8 mouse cellular contexts compared by ENCODE assay signal in the genomic region with DNA sequence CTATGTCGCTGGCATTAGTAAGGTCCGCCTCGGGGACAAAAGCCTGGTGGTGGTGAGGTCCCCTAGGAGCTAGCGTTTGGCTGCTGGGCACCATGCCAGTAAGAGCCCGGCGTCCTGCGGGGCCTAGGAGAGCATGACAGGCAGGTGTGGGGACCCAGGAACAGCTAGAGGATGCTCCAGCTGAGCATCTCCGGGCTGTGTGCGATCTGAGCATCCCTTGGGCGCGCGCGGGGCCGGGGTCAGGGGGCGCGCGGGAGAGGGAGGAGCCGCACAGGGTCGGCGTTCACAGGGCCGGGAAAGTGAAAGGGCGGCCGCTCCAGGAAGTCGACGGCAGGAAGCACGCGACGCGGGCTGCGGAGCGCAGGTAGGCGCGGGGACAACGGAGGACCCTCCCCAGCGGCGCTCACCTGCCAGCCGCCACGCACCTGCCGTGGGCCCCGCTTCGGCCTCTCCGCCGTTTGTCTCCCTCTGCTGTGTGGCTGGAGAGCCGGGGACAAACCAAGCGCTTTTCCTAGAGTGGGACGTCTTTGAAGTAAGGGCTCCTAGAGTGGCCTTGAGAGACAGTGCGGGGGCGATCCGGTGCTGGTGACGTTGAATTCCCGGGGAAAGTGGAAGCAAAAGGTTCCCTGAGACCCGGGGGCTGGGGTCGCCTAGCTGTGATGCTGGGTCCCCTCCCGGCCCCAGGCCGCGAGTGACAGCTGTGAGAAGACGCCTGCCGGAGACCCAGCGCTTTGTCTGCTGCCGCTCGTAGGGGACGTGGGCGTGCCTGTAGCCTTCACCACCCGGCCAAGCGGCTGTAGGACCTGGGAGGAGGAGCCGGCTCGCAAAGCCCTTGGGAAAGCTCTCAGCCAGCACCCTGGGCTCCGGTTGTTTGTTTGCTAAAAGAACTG. TPM values are rescaled to one million over a fixed set of nuclear protein-coding genes. Genes with fewer than 3 reads are reported as not detected.
DNase-seq lines count a peak whose midpoint lies in the region; ATAC-seq and TF ChIP-seq lines count a peak whose summit lies in the region.

No protein-coding gene starts in this region.

- H3K4me1 ChIP-seq in hindbrain, embryonic 15.5 days (replicated peaks), result peaks cover 30% of the 10 kb centered on the region

- H3K36me3 ChIP-seq in hindbrain, embryonic 15.5 days, result no peaks in the 10 kb centered on the region
- H3K36me3 ChIP-seq in macrophage (ENCODE audit: inconsistent target), result no peaks in the 10 kb centered on the region

- H3K27me3 ChIP-seq in hindbrain, embryonic 15.5 days, result no peaks in the 10 kb centered on the region

- peak overlapping the region; percentile 94 for H3K4me2 ChIP-seq in hindbrain, embryonic 15.5 days

- H3K79me2 ChIP-seq in macrophage (ENCODE audit: inconsistent target), result no peaks in the 10 kb centered on the region

- DNase-seq in R1 (ENCODE audit: low read depth, low spot score), result peak; percentile 88
- DNase-seq in cerebellum, postnatal 25 days, result peak; percentile 75 to 77
- peak; percentile 90 for DNase-seq in gastrocnemius, adult 2 months
- DNase-seq in left cerebral cortex, adult 2 months (ENCODE audit: extremely low spot score in 1 of 2, low spot score in 2 of 2), result peak; percentile 76 to 77
- DNase-seq in retina, postnatal 7 days (ENCODE audit: low read depth, low spot score), result peak; percentile 41
- DNase-seq in urinary bladder, adult 2 months (ENCODE audit: low spot score), result peak; percentile 85

- peak overlapping the region; percentile 60 for H3K27ac ChIP-seq in gastrocnemius, adult 2 months
- H3K27ac ChIP-seq in hindbrain, embryonic 15.5 days (replicated peaks), result peak overlapping the region; percentile 78
- H3K27ac ChIP-seq in left cerebral cortex, adult 2 months, result peak overlapping the region; percentile 78
- peak overlapping the region; percentile 42 for H3K27ac ChIP-seq in macrophage

- peak; percentile 73 for ATAC-seq in hindbrain, embryonic 15.5 days (ENCODE audit: low FRiP score, low read depth)

- peak overlapping the region; percentile 75 for H3K9ac ChIP-seq in hindbrain, embryonic 15.5 days

- WGBS in hindbrain, embryonic 15.5 days, result under 1% methylated on average over 64 of the region's 68 CpGs
- 1% methylated on average over 68 of the region's 68 CpGs for WGBS in macrophage (ENCODE audit: missing documents)

- peak overlapping the region; percentile 77 for H3K4me3 ChIP-seq in gastrocnemius, adult 2 months
- H3K4me3 ChIP-seq in hindbrain, embryonic 15.5 days, result peak overlapping the region; percentile 60
- H3K4me3 ChIP-seq in left cerebral cortex, adult 2 months, result peak overlapping the region; percentile 70
- peak overlapping the region; percentile 73 for H3K4me3 ChIP-seq in macrophage (ENCODE audit: inconsistent target)

- intact Hi-C loops in gastrocnemius, adult 2 months (cut with DNase I), result loop anchor here (2.0 kb wide), 2 partner anchors 13 to 41 kb away; no protein-coding TSS in a partner anchor
- intact Hi-C loops in left cerebral cortex, adult 2 months (cut with DNase I), result loop anchor here (2.0 kb wide), 1 partner anchor 41 kb away; no protein-coding TSS in a partner anchor

- no peak; the same call in 1 of the 2 replicates for TF ChIP-seq CTCF in gastrocnemius, adult 2 months (IDR thresholded peaks at IDR 0.05)
- TF ChIP-seq CTCF in left cerebral cortex, adult 2 months (IDR thresholded peaks at IDR 0.05), result peak; percentile 10

- H3K9me3 ChIP-seq in hindbrain, embryonic 15.5 days, result no peaks in the 10 kb centered on the region

RNA-seq across cellular contexts. Expression of a gene that starts 9.5 kb away (rescaled TPM):
- 1 to 10 TPM; 3.0 to 4.2 TPM for total RNA-seq in gastrocnemius, adult 2 months (2021)
- polyA plus RNA-seq in hindbrain, embryonic 15.5 days (2015; fragmentation: Nextera tagmentation; extraction: Ambion mirVana), result 9.4 and 13.4 TPM in 2 replicates
- 10 to 100 TPM in 1 of 2 experiments, 1 to 10 TPM in 1; 9.4 to 12.0 TPM for total RNA-seq in left cerebral cortex, adult 2 months (2021)
- total RNA-seq in macrophage (2018; cell fraction: chromatin; rRNA removed), result 10 to 100 TPM in 22 of 26 experiments, 1 to 10 TPM in 4; 3.0 to 79.5 (median 25.7) TPM
- total RNA-seq in macrophage (2018; cell fraction: cytosol; rRNA removed), result 10 to 100 TPM in 11 of 26 experiments, 1 to 10 TPM in 15; 4.6 to 14.2 (median 9.4) TPM
- total RNA-seq in macrophage (2018; cell fraction: nucleus; rRNA removed), result 10 to 100 TPM in 25 of 26 experiments, 1 to 10 TPM in 1; 9.2 to 42.3 (median 22.1) TPM
- 6.0 to 11.0 TPM (median 7.9 TPM) in 3 replicates for polyA plus RNA-seq in macrophage (2018)
- 10.6 and 11.7 TPM in 2 replicates for polyA plus RNA-seq in urinary bladder, adult 2 months (2012; rRNA removed)

RNA-seq across cellular contexts. Expression of a gene that starts 19.0 kb away (rescaled TPM):
- 10 to 100 TPM in 1 of 2 experiments, 1 to 10 TPM in 1; 4.7 to 17.5 TPM for total RNA-seq in gastrocnemius, adult 2 months (2021)
- polyA plus RNA-seq in hindbrain, embryonic 15.5 days (2015; fragmentation: Nextera tagmentation; extraction: Ambion mirVana), result 5.9 and 7.5 TPM in 2 replicates
- total RNA-seq in left cerebral cortex, adult 2 months (2021), result 10 to 100 TPM; 14.5 to 19.8 TPM
- total RNA-seq in macrophage (2018; cell fraction: chromatin; rRNA removed), result not detected
- total RNA-seq in macrophage (2018; cell fraction: cytosol; rRNA removed), result under 1 TPM in 16 of 26 experiments, not detected in 10; 0.14 to 0.65 (median 0.35) TPM
- total RNA-seq in macrophage (2018; cell fraction: nucleus; rRNA removed), result not detected
- polyA plus RNA-seq in macrophage (2018), result 0.33 to 0.92 TPM (median 0.59 TPM) in 3 replicates
- 1.2 and 2.2 TPM in 2 replicates for polyA plus RNA-seq in urinary bladder, adult 2 months (2012; rRNA removed)

Comparison
In these comparisons a context has a peak if more than half of its experiments do, and no peak if none do; other contexts are left out.
1. Peak in every context shown above with its lines: DNase-seq, ATAC-seq, H3K4me3 ChIP-seq and H3K27ac ChIP-seq.